ENCODE assay signal across 28 mouse cellular contexts in the genomic region with DNA sequence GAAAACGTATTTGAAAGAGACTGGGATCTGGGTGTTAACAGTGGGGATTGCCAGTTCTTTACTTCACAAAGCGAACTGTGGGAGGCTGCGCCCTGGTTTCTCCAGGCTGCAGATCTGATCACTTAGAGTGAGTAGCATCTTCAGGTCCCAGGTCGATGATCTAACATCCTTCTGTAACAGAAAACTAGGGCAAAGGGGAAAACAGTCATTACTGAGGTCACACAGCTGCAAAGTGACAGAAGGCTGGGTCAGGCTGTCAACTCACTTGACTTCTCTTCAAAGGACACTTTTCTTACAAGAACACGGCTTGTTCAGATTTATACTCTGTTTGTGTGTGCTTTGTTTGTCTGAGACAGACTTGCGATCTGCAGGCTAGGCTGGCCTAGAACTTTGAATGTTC. TPM values are rescaled to one million over a fixed set of nuclear protein-coding genes. Genes with fewer than 3 reads are reported as not detected.
DNase-seq lines count a peak whose midpoint lies in the region; ATAC-seq and TF ChIP-seq lines count a peak whose summit lies in the region.
"Had no signal": no experiment of that assay in that cellular context is flagged by ENCODE, and none has a peak within 500 bp of the region (broad histone marks: within the 10 kb centered on the region; RNA-seq: fewer than 3 reads in every experiment).

No protein-coding gene starts in this region.

- TF ChIP-seq POLR2A in CH12.LX (IDR thresholded peaks at IDR 0.05; ENCODE audit: low read depth, low read length) = no peak

- H3K9ac ChIP-seq in lung, embryonic 14.5 days = no peak overlapping the region
- no peak overlapping the region for H3K9ac ChIP-seq in CH12.LX (ENCODE audit: insufficient read depth, low read depth)
- H3K9ac ChIP-seq in midbrain, embryonic 13.5 days (replicated peaks) = no peak overlapping the region
- H3K9ac ChIP-seq: forebrain, embryonic 13.5 days; hindbrain, embryonic 13.5 days; limb, embryonic 15.5 days; liver, embryonic 13.5 days; lung, embryonic 15.5 days; midbrain, embryonic 12.5 days had no signal

- peak; percentile 5 for DNase-seq in lung, embryonic 14.5 days
- DNase-seq in lung, adult 18-20 months = no peak
- no peak for DNase-seq in CH12.LX (ENCODE audit: extremely low read depth)
- peak; percentile 17 to 41 for DNase-seq in thymus, adult 18-20 months
- peak; percentile 49 for DNase-seq in thymus, postnatal 25 days
- DNase-seq in kidney, adult 11 months = no peak
- DNase-seq: adrenal gland, adult 8-10 months; cerebellum, adult 11 months; cerebellum, postnatal 10 days; gastrocnemius, postnatal 25 days; heart, adult 18-20 months; heart, postnatal 4 days; kidney, adult 9 months; kidney, postnatal 10 days; layer of hippocampus, postnatal 36 days; liver, embryonic 13.5 days had no signal

- TF ChIP-seq RAD21 in CH12.LX (IDR thresholded peaks at IDR 0.05; ENCODE audit: low read depth, low read length) = no peak

- H3K4me1 ChIP-seq in lung, embryonic 14.5 days (ENCODE audit: insufficient read depth) = no peaks in the 10 kb centered on the region
- peaks cover 15 to 30% of the 10 kb centered on the region in 2 experiments; a peak in 3 of 4 replicates for H3K4me1 ChIP-seq in CH12.LX (ENCODE audit: control insufficient read depth in 1 of 2, insufficient read depth in 2 of 2)
- H3K4me1 ChIP-seq in midbrain, embryonic 13.5 days (replicated peaks) = no peaks in the 10 kb centered on the region
- H3K4me1 ChIP-seq: forebrain, embryonic 13.5 days; hindbrain, embryonic 13.5 days; limb, embryonic 10.5 days; limb, embryonic 15.5 days; liver, embryonic 13.5 days; lung, embryonic 15.5 days; midbrain, embryonic 12.5 days had no signal

- no peak overlapping the region for H3K27ac ChIP-seq in lung, embryonic 14.5 days (ENCODE audit: low read depth)
- H3K27ac ChIP-seq in CH12.LX (ENCODE audit: insufficient read depth, low read depth) = no peak overlapping the region
- H3K27ac ChIP-seq in midbrain, embryonic 13.5 days = no peak overlapping the region
- H3K27ac ChIP-seq: forebrain, embryonic 13.5 days; hindbrain, embryonic 13.5 days; limb, embryonic 10.5 days; limb, embryonic 15.5 days; liver, embryonic 13.5 days; lung, embryonic 15.5 days; midbrain, embryonic 12.5 days had no signal

- no peak for TF ChIP-seq CTCF in lung, embryonic 14.5 days (IDR thresholded peaks at IDR 0.05; ENCODE audit: low read depth)
- no peak for TF ChIP-seq CTCF in CH12.LX (conservative IDR thresholded peaks at IDR 0.05 in 1 of 2, IDR thresholded peaks at IDR 0.05 in 1 of 2; ENCODE audit: low read depth in 2 of 2, low read length in 2 of 2)

- dilution Hi-C loops in CH12.LX (cut with MboI; ENCODE audit: extremely low pct_ligation_motif_present, extremely low pct_unique_long_range_greater_than_20kb, low sequenced_read_pairs) = no loop called here

- no peak overlapping the region for H3K4me2 ChIP-seq in lung, embryonic 14.5 days
- H3K4me2 ChIP-seq in CH12.LX (ENCODE audit: insufficient read depth, low read depth, poor library complexity, severe bottlenecking) = 0 out of 2 replicates have a peak overlapping the region, but pooled peaks have one; percentile 5
- H3K4me2 ChIP-seq in midbrain, embryonic 13.5 days (replicated peaks) = no peak overlapping the region
- H3K4me2 ChIP-seq: forebrain, embryonic 13.5 days; heart, embryonic 11.5 days; hindbrain, embryonic 13.5 days; limb, embryonic 15.5 days; liver, embryonic 13.5 days; lung, embryonic 15.5 days; midbrain, embryonic 12.5 days had no signal

- no peaks in the 10 kb centered on the region for H3K79me2 ChIP-seq in CH12.LX (replicated peaks; ENCODE audit: control insufficient read depth, extremely low read depth, insufficient read depth, poor library complexity, severe bottlenecking)

- no peak for ATAC-seq in lung, embryonic 14.5 days (ENCODE audit: insufficient read depth)
- ATAC-seq in megakaryocyte, adult 5-6 weeks (ENCODE audit: poor library complexity, severe bottlenecking) = no peak
- no peak for ATAC-seq in midbrain, embryonic 13.5 days
- ATAC-seq: forebrain, embryonic 13.5 days; intestine, embryonic 16.5 days had no signal

- H3K27me3 ChIP-seq in lung, embryonic 14.5 days (ENCODE audit: insufficient read depth, low read length) = no peaks in the 10 kb centered on the region
- no peaks in the 10 kb centered on the region for H3K27me3 ChIP-seq in CH12.LX (replicated peaks)
- no peaks in the 10 kb centered on the region for H3K27me3 ChIP-seq in midbrain, embryonic 13.5 days
- H3K27me3 ChIP-seq: forebrain, embryonic 13.5 days; hindbrain, embryonic 13.5 days; limb, embryonic 15.5 days; liver, embryonic 13.5 days; lung, embryonic 15.5 days; midbrain, embryonic 12.5 days had no signal

- H3K4me3 ChIP-seq in lung, embryonic 14.5 days (ENCODE audit: low read depth, low read length) = no peak overlapping the region
- H3K4me3 ChIP-seq in CH12.LX (replicated peaks in 1 of 3; ENCODE audit: low read depth in 2 of 3, low read length in 2 of 3, poor library complexity in 1 of 3) = no peak overlapping the region
- H3K4me3 ChIP-seq in midbrain, embryonic 13.5 days (replicated peaks) = no peak overlapping the region
- H3K4me3 ChIP-seq: forebrain, embryonic 13.5 days; hindbrain, embryonic 13.5 days; limb, embryonic 10.5 days; limb, embryonic 15.5 days; liver, embryonic 13.5 days; lung, embryonic 15.5 days; midbrain, embryonic 12.5 days had no signal

- WGBS in lung, embryonic 14.5 days = 59% methylated on average over 6 of the region's 6 CpGs
- 80% methylated on average over 6 of the region's 6 CpGs for WGBS in midbrain, embryonic 13.5 days

- in situ Hi-C loops in CH12.LX (cut with MboI; ENCODE audit: low pct_ligation_motif_present, low pct_unique_long_range_greater_than_20kb, low sequenced_read_pairs) = no loop called here

- no peaks in the 10 kb centered on the region for H3K9me3 ChIP-seq in lung, embryonic 14.5 days (ENCODE audit: low read depth, low read length)
- peaks cover 4% of the 10 kb centered on the region for H3K9me3 ChIP-seq in CH12.LX (replicated peaks; ENCODE audit: low read length)
- no peaks in the 10 kb centered on the region for H3K9me3 ChIP-seq in midbrain, embryonic 13.5 days
- H3K9me3 ChIP-seq: forebrain, embryonic 13.5 days; hindbrain, embryonic 13.5 days; limb, embryonic 10.5 days; limb, embryonic 15.5 days; liver, embryonic 13.5 days; lung, embryonic 15.5 days; midbrain, embryonic 12.5 days had no signal

- no peaks in the 10 kb centered on the region for H3K36me3 ChIP-seq in lung, embryonic 14.5 days (ENCODE audit: insufficient read depth)
- no peaks in the 10 kb centered on the region for H3K36me3 ChIP-seq in CH12.LX (replicated peaks in 1 of 2; ENCODE audit: control insufficient read depth in 1 of 2, insufficient read depth in 1 of 2, low read length in 1 of 2)
- H3K36me3 ChIP-seq in midbrain, embryonic 13.5 days = no peaks in the 10 kb centered on the region
- H3K36me3 ChIP-seq: hindbrain, embryonic 13.5 days; limb, embryonic 10.5 days; limb, embryonic 15.5 days; liver, embryonic 13.5 days; lung, embryonic 15.5 days; midbrain, embryonic 12.5 days had no signal

- TF ChIP-seq EP300 in CH12.LX (IDR thresholded peaks at IDR 0.05; ENCODE audit: low read length) = peak; percentile 34; the same call in 1 of the 2 replicates

TF ChIP-seq in CH12.LX, 34 proteins besides CTCF, POLR2A, EP300 and RAD21:
- TF ChIP-seq ETS1 (conservative IDR thresholded peaks at IDR 0.05; ENCODE audit: low read depth, low read length) (peak; percentile 71; the same call in 1 of the 2 replicates), CHD1 (IDR thresholded peaks at IDR 0.05; ENCODE audit: low read depth, low read length) (no peak), RCOR1 (conservative IDR thresholded peaks at IDR 0.05; ENCODE audit: low read depth, low read length) (0 out of 2 replicates have a peak, but pooled peaks have one; percentile 43), MYC (IDR thresholded peaks at IDR 0.05; ENCODE audit: low read depth, low read length) (no peak), SMC3 (IDR thresholded peaks at IDR 0.05; ENCODE audit: low read depth, low read length) (no peak), NELFE (IDR thresholded peaks at IDR 0.05; ENCODE audit: low read depth, low read length) (no peak), HCFC1 (IDR thresholded peaks at IDR 0.05; ENCODE audit: low read depth, low read length) (no peak), POLR2AphosphoS2 (IDR thresholded peaks at IDR 0.05; ENCODE audit: low read depth, low read length) (no peak), ZMIZ1 (IDR thresholded peaks at IDR 0.05; ENCODE audit: low read depth, low read length) (no peak), IRF4 (IDR thresholded peaks at IDR 0.05; ENCODE audit: low read depth, low read length) (no peak), MEF2A (IDR thresholded peaks at IDR 0.05; ENCODE audit: borderline replicate concordance, low read depth, low read length) (peak; percentile 52; the same call in 1 of the 2 replicates)

RNA-seq across cellular contexts. Expression of a gene that starts 33.5 kb away (rescaled TPM):
- polyA plus RNA-seq in lung, embryonic 14.5 days (2014; fragmentation: Nextera tagmentation; extraction: Ambion mirVana) = 0.14 TPM in 1 of 2 replicates, not detected in the other
- 1.4 and 2.0 TPM in 2 replicates for total RNA-seq in CH12.LX (2012; rRNA removed)
- total RNA-seq in CH12.LX (2014; rRNA removed) = 0.47 TPM in 1 of 2 replicates, not detected in the other
- 0.61 and 0.89 TPM in 2 replicates for polyA plus RNA-seq in CH12.LX (2012; ENCODE audit: insufficient read length, low read depth)
- 2.9 TPM in 1 of 2 replicates, not detected in the other for total RNA-seq in megakaryocyte, adult 5-6 weeks (2015)
- total RNA-seq in megakaryocyte, adult 5-6 weeks (2017) = not detected in 2 replicates
- not detected in 2 replicates for polyA plus RNA-seq in midbrain, embryonic 13.5 days (2015; fragmentation: Nextera tagmentation; extraction: Ambion mirVana)
- total RNA-seq: gastrocnemius, postnatal 25 days; heart, postnatal 4 days had no signal
- polyA plus RNA-seq: C2C12; embryonic facial prominence, embryonic 11.5 days; forebrain, embryonic 13.5 days; heart, embryonic 11.5 days; limb, embryonic 10.5 days; midbrain, embryonic 12.5 days had no signal

Comparison
In these comparisons a context has a peak if more than half of its experiments do, and no peak if none do; other contexts are left out.
1. DNase-seq: peak in lung, embryonic 14.5 days (single experiment), thymus, adult 18-20 months (2 of 2) and thymus, postnatal 25 days (single experiment); none in lung, adult 18-20 months (0 of 2), CH12.LX (single experiment) and kidney, adult 11 months (single experiment).